ENCODE assay signal across 1 mouse cellular context in genomic region chr13:23725213-23725612, GRCm38 (mm10).
A peak's percentile ranks its signal among the peaks of the same experiment; 100 is the strongest.
TF ChIP-seq lines count a peak whose summit lies in the region.

No protein-coding gene starts in this region.

TF ChIP-seq in MEL, 35 proteins besides CTCF, POLR2A, EP300 and RAD21:
- TF ChIP-seq GABPA (IDR thresholded peaks at IDR 0.05; ENCODE audit: low read depth, low read length) (no peak), ETS1 (IDR thresholded peaks at IDR 0.05; ENCODE audit: low read depth, low read length) (0 out of 2 replicates have a peak, but pooled peaks have one; percentile 3)
